Mouse (Mus musculus) midbrain, embryonic 10.5 days (tissue): ENCODE measurements around the gene Gm17657. TPM values are rescaled to one million over a fixed set of nuclear protein-coding genes. Genes with fewer than 3 reads are reported as not detected.

ENCODE experiments used
- DNase-seq: peaks from one replicate; pipeline ENCODE4 v3.0.0-alpha.2; 2017; ENCODE audit warnings: low spot score
- H3K27ac ChIP-seq: fragments of 300-500 bp; sonication (generic); replicated peaks from 2 replicates; pipeline ENCODE4 v1.5.1; 2016; ENCODE audit warnings: mild to moderate bottlenecking
- H3K27me3 ChIP-seq: fragments of 300-500 bp; sonication (generic); 2 replicates; pipeline ENCODE4 v1.6.1; 2016; ENCODE audit warnings: low read depth, mild to moderate bottlenecking; ENCODE audit not compliant: poor library complexity, severe bottlenecking
- H3K36me3 ChIP-seq: fragments of 300-500 bp; sonication (generic); 2 replicates; pipeline ENCODE4 v1.6.1; 2016; ENCODE audit warnings: mild to moderate bottlenecking, moderate library complexity
- H3K4me1 ChIP-seq: fragments of 300-500 bp; sonication (generic); 2 replicates; pipeline ENCODE4 v1.6.1; 2016
- H3K4me3 ChIP-seq: fragments of 300-500 bp; sonication (generic); 2 replicates; pipeline ENCODE4 v1.5.1; 2016; ENCODE audit warnings: mild to moderate bottlenecking, moderate library complexity
- H3K9me3 ChIP-seq: fragments of 300-500 bp; sonication (generic); replicated peaks from 2 replicates; pipeline ENCODE4 v1.6.1; 2016; ENCODE audit warnings: mild to moderate bottlenecking
- WGBS: fragments of 180-500 bp; shearing (Covaris S2); methylation state at CpG from one replicate; pipeline ENCODE4 v1.1.7; 2016; 5-methylcytosine and 5-hydroxymethylcytosine counted together
- polyA plus RNA-seq: library from polyadenylated mRNA; unstranded; fragments of >200 nt; fragmentation: Nextera tagmentation; extraction: Ambion mirVana; gene quantifications from 2 replicates; pipeline ENCODE4 v1.2.1, GENCODE M21; 2016

Gene Gm17657
- polyA plus RNA-seq, 1 experiment from 2014 or later = not detected

GRCm38 (mm10) chr17:29488257-29488977 lies 61.0 kb downstream of the Gm17657 start:
- Histone ChIP-seq H3K4me3 (peak overlapping the region; percentile 80; the same call in 1 of the 2 replicates), H3K27ac (peak overlapping the region; percentile 98), H3K36me3 (peaks cover 3% of the 10 kb centered on the region), H3K4me1 (peaks cover 45% of the 10 kb centered on the region), H3K9me3 (no peaks in the 10 kb centered on the region), H3K27me3 (no peaks in the 10 kb centered on the region)
- WGBS = 69% methylated on average over 8 of the region's 8 CpGs
- DNase-seq = no peak

DNA sequence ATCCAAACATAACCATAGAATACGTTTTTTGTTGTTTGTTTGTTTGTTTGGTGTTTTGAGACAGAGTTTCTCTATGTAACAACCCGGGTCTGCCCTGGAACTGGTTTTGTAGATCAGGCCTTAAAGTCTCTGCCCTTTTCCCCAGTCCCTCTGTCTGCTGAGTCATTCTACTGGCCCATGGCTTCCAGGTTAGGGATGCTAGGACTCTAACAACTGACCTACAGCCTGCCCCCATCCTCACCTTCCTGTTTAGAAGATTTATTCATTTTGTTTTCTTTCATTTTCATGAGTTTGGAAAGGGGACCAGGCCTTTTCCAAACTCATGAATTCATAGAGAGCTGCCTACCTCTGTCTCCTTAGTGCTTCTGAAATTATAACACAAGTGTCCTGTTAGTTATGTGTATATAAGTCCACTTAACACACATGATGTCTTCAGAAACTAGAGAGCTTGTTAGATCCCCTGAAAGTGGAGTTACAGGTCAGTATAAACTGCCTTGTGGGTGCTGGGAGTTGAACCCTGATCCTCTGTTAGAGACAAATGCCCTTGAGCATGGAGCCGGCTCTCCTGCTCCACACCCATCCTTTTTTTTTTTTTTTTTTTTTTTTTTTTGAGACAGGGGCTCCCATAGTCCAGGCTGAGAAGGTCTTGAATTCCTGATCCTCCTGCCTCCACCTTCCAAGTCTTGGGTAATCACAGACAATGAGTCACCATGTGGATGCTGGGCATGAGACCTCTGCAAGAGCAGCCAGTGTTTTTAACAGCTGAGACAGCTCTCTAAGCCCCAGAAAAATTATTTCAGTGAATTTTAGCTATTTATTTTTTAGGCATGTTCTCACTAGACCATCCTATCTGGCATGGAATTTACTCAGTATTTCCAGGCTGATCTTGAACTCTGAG lies 63.9 kb downstream of the Gm17657 start:
- WGBS = 78% methylated on average over 3 of the region's 3 CpGs
- peaks cover 7% of the 10 kb centered on the region; the same call in 1 of the 2 replicates for H3K9me3 ChIP-seq
- H3K4me1 ChIP-seq = peaks cover 30% of the 10 kb centered on the region
- no peak overlapping the region for H3K4me3 ChIP-seq
- H3K36me3 ChIP-seq = no peaks in the 10 kb centered on the region
- no peaks in the 10 kb centered on the region for H3K27me3 ChIP-seq
- DNase-seq = no peak
- H3K27ac ChIP-seq = no peak overlapping the region

- Histone ChIP-seq H3K9me3 (peaks cover 7% of the 10 kb centered on the region; the same call in 1 of the 2 replicates), H3K4me1 (peaks cover 20% of the 10 kb centered on the region), H3K36me3 (no peaks in the 10 kb centered on the region), H3K27me3 (no peaks in the 10 kb centered on the region), H3K4me3 (no peak overlapping the region), H3K27ac (no peak overlapping the region)
- no peak for DNase-seq
- 94% methylated on average over 2 of the region's 2 CpGs for WGBS
Measured at GRCm38 (mm10) chr17:29484431-29484830, 65.0 kb downstream of the Gm17657 start.

DNA sequence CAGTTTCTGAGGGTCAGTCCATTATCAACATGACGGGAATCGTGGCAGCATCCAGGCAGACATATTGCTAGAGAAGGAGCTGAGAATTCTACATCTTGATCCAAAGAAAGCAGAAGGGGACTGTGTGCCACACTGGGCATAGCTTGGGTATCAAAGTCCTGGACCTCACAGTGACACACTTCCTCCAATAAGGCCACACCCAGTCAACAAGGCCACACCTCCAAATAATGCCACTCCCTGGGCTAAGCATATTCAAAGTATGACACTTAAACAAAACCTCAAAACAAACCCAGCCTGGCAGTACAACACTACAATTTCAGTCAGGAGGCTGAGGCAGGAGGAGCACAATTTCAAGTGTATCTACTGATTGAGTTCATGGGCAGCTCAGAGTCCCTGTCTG lies 66.2 kb downstream of the Gm17657 start:
- Histone ChIP-seq H3K4me3 (no peak overlapping the region), H3K27ac (no peak overlapping the region), H3K9me3 (peaks cover 7% of the 10 kb centered on the region; the same call in 1 of the 2 replicates), H3K4me1 (peaks cover 9% of the 10 kb centered on the region), H3K27me3 (no peaks in the 10 kb centered on the region), H3K36me3 (no peaks in the 10 kb centered on the region)
- DNase-seq = no peak
- 97% methylated on average over 2 of the region's 2 CpGs for WGBS

- Histone ChIP-seq H3K36me3 (no peaks in the 10 kb centered on the region), H3K4me3 (no peak overlapping the region), H3K4me1 (peaks cover 7% of the 10 kb centered on the region), H3K9me3 (peaks cover 7% of the 10 kb centered on the region; the same call in 1 of the 2 replicates), H3K27me3 (no peaks in the 10 kb centered on the region), H3K27ac (no peak overlapping the region)
- 91% methylated on average over 7 of the region's 7 CpGs for WGBS
- no peak for DNase-seq
Measured at GRCm38 (mm10) chr17:29482632-29483031, 66.8 kb downstream of the Gm17657 start.

- Histone ChIP-seq H3K4me1 (peaks cover 7% of the 10 kb centered on the region), H3K9me3 (peaks cover 7% of the 10 kb centered on the region; the same call in 1 of the 2 replicates), H3K27me3 (no peaks in the 10 kb centered on the region), H3K27ac (no peak overlapping the region), H3K36me3 (no peaks in the 10 kb centered on the region), H3K4me3 (no peak overlapping the region)
- 84% methylated on average over 2 of the region's 2 CpGs for WGBS
- no peak for DNase-seq
Measured at GRCm38 (mm10) chr17:29480256-29480655, 69.2 kb downstream of the Gm17657 start.

GRCm38 (mm10) chr17:29478271-29478670 lies 71.2 kb downstream of the Gm17657 start:
- no peaks in the 10 kb centered on the region for H3K36me3 ChIP-seq
- peaks cover 7% of the 10 kb centered on the region for H3K4me1 ChIP-seq
- peaks cover 7% of the 10 kb centered on the region; the same call in 1 of the 2 replicates for H3K9me3 ChIP-seq
- WGBS = 94% methylated on average over 4 of the region's 4 CpGs
- no peak for DNase-seq
- no peak overlapping the region for H3K27ac ChIP-seq
- H3K27me3 ChIP-seq = no peaks in the 10 kb centered on the region
- no peak overlapping the region for H3K4me3 ChIP-seq

GRCm38 (mm10) chr17:29477357-29477756 lies 72.1 kb downstream of the Gm17657 start:
- 92% methylated on average over 10 of the region's 10 CpGs for WGBS
- no peak overlapping the region for H3K27ac ChIP-seq
- H3K36me3 ChIP-seq = no peaks in the 10 kb centered on the region

DNA sequence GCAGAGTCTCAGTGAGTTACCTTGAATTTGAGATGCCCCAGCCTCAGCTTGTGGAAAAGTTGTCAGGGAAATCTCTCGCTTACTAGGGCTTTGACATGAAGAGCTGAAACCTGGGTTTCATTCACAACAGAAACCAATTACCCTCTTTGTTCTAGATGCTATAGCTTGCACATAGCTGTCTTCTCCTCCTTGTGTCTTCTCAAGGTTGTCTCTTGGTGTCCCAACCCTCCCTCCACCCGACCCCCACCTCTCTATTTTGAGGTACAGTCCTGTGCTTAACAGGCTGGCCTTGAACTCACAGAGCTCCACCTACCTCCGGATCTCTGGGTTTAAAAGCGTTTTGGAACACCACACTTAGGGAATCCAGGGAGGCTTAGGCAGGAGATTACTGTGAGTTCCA lies 73.0 kb downstream of the Gm17657 start:
- H3K4me3 ChIP-seq = no peak overlapping the region
- no peaks in the 10 kb centered on the region for H3K9me3 ChIP-seq
- H3K36me3 ChIP-seq = no peaks in the 10 kb centered on the region
- DNase-seq = no peak
- peaks cover 5% of the 10 kb centered on the region for H3K4me1 ChIP-seq
- 77% methylated on average over 4 of the region's 4 CpGs for WGBS
- no peaks in the 10 kb centered on the region for H3K27me3 ChIP-seq
- no peak overlapping the region for H3K27ac ChIP-seq

More at GRCm38 (mm10) chr17:29477357-29477756, 72.1 kb downstream of the Gm17657 start:
- no peak for DNase-seq
- no peak overlapping the region for H3K4me3 ChIP-seq
- H3K27me3 ChIP-seq = no peaks in the 10 kb centered on the region
- H3K4me1 ChIP-seq = peaks cover 7% of the 10 kb centered on the region
- peaks cover 2% of the 10 kb centered on the region; the same call in 1 of the 2 replicates for H3K9me3 ChIP-seq

DNA sequence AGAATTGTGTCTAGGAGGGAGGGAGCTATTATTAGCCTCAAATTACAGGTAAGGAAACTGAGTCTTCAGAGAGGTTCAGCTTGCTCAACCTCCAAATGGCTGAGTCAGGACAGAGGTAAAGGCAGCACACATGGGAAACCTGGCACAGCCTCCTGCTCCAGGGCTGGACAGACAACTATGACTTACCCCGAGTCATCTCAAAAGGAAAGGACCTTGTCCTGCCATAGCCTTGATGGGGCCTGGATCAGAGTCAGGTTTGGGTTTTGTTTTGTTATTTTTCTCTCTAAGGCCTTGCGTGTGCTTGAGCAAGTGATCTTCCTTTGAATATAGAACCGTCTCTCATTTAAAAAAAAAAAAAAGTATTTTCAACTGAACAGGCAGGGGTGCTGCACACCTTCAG lies 74.3 kb downstream of the Gm17657 start:
- no peaks in the 10 kb centered on the region for H3K4me1 ChIP-seq
- no peaks in the 10 kb centered on the region for H3K27me3 ChIP-seq
- WGBS = 90% methylated on average over 3 of the region's 3 CpGs
- no peak for DNase-seq
- no peak overlapping the region for H3K27ac ChIP-seq
- H3K36me3 ChIP-seq = no peaks in the 10 kb centered on the region
- H3K4me3 ChIP-seq = no peak overlapping the region
- no peaks in the 10 kb centered on the region for H3K9me3 ChIP-seq

DNA sequence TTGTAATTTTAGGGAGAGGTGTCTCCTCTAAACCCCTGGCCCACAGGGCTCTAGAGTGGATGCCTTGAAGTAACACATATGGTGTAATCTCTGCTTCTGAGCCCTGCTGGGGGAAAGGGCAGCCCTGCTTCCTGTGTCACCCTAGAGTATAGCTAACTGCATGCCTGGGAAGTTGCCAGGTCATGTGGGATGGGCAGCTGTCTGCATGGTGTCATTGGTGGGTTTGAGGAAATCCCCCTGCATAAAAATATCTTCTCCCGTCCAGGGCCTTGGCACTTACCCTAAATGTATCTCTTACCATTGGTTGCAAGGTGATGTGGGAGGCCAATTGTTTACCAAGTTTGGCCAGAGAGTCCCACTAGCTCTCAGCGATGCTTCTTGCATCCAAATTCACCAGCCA lies 75.4 kb downstream of the Gm17657 start:
- Histone ChIP-seq H3K27me3 (peaks cover 3% of the 10 kb centered on the region; the same call in 1 of the 2 replicates), H3K4me3 (no peak overlapping the region), H3K9me3 (no peaks in the 10 kb centered on the region), H3K4me1 (peaks cover 4% of the 10 kb centered on the region), H3K36me3 (no peaks in the 10 kb centered on the region), H3K27ac (no peak overlapping the region)
- no peak for DNase-seq
- 86% methylated on average over 2 of the region's 2 CpGs for WGBS

DNA sequence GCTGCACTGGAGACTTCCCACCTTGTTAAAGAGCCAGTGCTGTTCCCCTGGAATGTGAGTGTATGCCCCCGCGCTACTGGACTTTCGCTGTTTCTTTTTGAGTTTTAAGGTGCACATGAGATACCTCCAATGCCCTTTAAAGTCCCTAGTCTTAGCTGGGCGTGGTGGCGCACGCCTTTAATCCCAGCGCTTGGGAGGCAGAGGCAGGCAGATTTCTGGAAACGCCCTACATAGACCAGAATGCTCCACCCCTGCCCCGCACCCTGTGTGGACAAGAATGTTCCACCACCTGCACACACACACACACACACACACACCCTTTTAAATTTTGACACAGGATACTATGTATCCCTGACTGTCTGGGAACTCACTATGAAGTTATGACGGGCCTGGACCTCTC lies 76.0 kb downstream of the Gm17657 start:
- WGBS = 96% methylated on average over 10 of the region's 10 CpGs
- DNase-seq = no peak
- no peaks in the 10 kb centered on the region for H3K36me3 ChIP-seq
- no peak overlapping the region for H3K4me3 ChIP-seq
- no peaks in the 10 kb centered on the region for H3K9me3 ChIP-seq
- H3K4me1 ChIP-seq = peaks cover 6% of the 10 kb centered on the region
- H3K27me3 ChIP-seq = peaks cover 4% of the 10 kb centered on the region; the same call in 1 of the 2 replicates
- H3K27ac ChIP-seq = no peak overlapping the region
